Mouse (Mus musculus) MEL (cell line): ENCODE measurements around the gene Tedc1.

Source experiments
- CTCF ChIP-seq, 3 experiments: IDR thresholded peaks in 2 of 3; conservative IDR thresholded peaks in 1 of 3; 2 replicates each; pipeline ENCODE4 v1.5.1; 2011 to 2012; ENCODE audit warnings: low read length in 3 of 3, low read depth in 2 of 3, mild to moderate bottlenecking in 2 of 3, improper control_type of control experiment in 1 of 3, inconsistent platforms in 1 of 3, mixed read lengths in 1 of 3, moderate library complexity in 1 of 3; ENCODE audit not compliant: control insufficient read depth in 1 of 3, insufficient read depth in 1 of 3, poor library complexity in 1 of 3, severe bottlenecking in 1 of 3
- EP300 ChIP-seq, 2 experiments: IDR thresholded peaks; 2 replicates each; pipeline ENCODE4 v1.6.1; 2011; ENCODE audit warnings: improper control_type of control experiment in 2 of 2, low read length in 2 of 2, low read depth in 1 of 2, mild to moderate bottlenecking in 1 of 2
- KAT2A ChIP-seq: conservative IDR thresholded peaks from 2 replicates; pipeline ENCODE4 v1.6.1; 2012; ENCODE audit warnings: low read depth, low read length, improper control_type of control experiment, inconsistent platforms
- MEF2A ChIP-seq: IDR thresholded peaks from 2 replicates; pipeline ENCODE4 v1.6.1; 2014; ENCODE audit warnings: low read depth, mild to moderate bottlenecking, inconsistent platforms, low read length, improper control_type of control experiment; ENCODE audit not compliant: poor library complexity, insufficient replicate concordance, severe bottlenecking; ENCODE audit errors: extremely low read depth
- POLR2A ChIP-seq, 2 experiments: IDR thresholded peaks; 2 replicates each; pipeline ENCODE4 v1.6.1; 2011 to 2012; ENCODE audit warnings: low read length in 2 of 2, mild to moderate bottlenecking in 2 of 2, control low read depth in 1 of 2, improper control_type of control experiment in 1 of 2, low read depth in 1 of 2, moderate library complexity in 1 of 2; ENCODE audit not compliant: control insufficient read depth in 1 of 2, insufficient read depth in 1 of 2, poor library complexity in 1 of 2
- TBP ChIP-seq: IDR thresholded peaks from 2 replicates; pipeline ENCODE4 v1.8.0; 2011; ENCODE audit warnings: low read depth, low read length, improper control_type of control experiment
- ZMIZ1 ChIP-seq: IDR thresholded peaks from 2 replicates; pipeline ENCODE4 v1.6.1; 2012; ENCODE audit warnings: low read depth, mild to moderate bottlenecking, inconsistent platforms, low read length, improper control_type of control experiment, moderate library complexity

DNA sequence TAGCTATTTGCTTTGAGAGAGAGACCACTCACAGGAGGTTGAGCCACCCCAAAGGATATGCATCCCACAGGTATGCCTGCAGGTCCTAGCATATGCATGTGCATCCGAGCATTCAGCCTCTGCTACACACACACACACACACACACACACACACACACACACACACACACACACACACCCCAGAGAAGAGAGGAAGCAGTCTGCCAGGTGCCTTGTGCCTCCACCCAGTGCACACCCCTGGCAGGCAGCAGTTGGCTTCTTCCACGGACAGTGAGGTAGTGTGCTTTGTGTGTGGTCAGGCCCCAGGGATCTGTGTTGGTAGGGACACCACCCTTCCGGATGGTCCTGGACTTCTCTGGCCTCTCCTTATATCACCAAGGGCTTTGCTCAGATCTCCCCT, 6.3 kb upstream of the Tedc1 start:
- no peak for TF ChIP-seq CTCF (IDR thresholded peaks at IDR 0.05 in 2 of 3, conservative IDR thresholded peaks at IDR 0.05 in 1 of 3; ENCODE audit: control insufficient read depth in 1 of 3, insufficient read depth in 1 of 3, low read depth in 2 of 3, low read length in 3 of 3, poor library complexity in 1 of 3, severe bottlenecking in 1 of 3)
- no peak for TF ChIP-seq ZMIZ1
- no peak for TF ChIP-seq POLR2A (IDR thresholded peaks at IDR 0.05; ENCODE audit: control insufficient read depth in 1 of 2, insufficient read depth in 1 of 2, low read depth in 1 of 2, low read length in 2 of 2, poor library complexity in 1 of 2)
- no peak for TF ChIP-seq TBP
- no peak for TF ChIP-seq KAT2A
- no peak for TF ChIP-seq MEF2A
- TF ChIP-seq EP300 (IDR thresholded peaks at IDR 0.05; ENCODE audit: low read depth in 1 of 2, low read length in 2 of 2), result no peak
